Mouse (Mus musculus) CH12.LX (cell line): ENCODE results near the gene Fzd5. TPM values are rescaled to one million over a fixed set of nuclear protein-coding genes. Genes with fewer than 3 reads are reported as not detected.

Source experiments
- DNase-seq: peaks from one replicate; pipeline ENCODE4 v3.0.0-alpha.2; 2013; ENCODE audit errors: extremely low read depth
- H3K27ac ChIP-seq: 2 replicates; pipeline ENCODE4 v1.5.1; 2012; ENCODE audit warnings: low read depth, mild to moderate bottlenecking, control low read depth, moderate library complexity; ENCODE audit not compliant: insufficient read depth
- H3K27me3 ChIP-seq: replicated peaks from 2 replicates; pipeline ENCODE3; 2012; ENCODE audit warnings: inconsistent platforms
- H3K36me3 ChIP-seq, 2 experiments: replicated peaks in 1 of 2; 2 replicates each; pipeline versions ENCODE3 to v1.6.1; 2012; ENCODE audit warnings: inconsistent platforms in 1 of 2, low read length in 1 of 2, mild to moderate bottlenecking in 1 of 2, mixed read lengths in 1 of 2, moderate library complexity in 1 of 2; ENCODE audit not compliant: control insufficient read depth in 1 of 2, insufficient read depth in 1 of 2
- H3K4me1 ChIP-seq, 2 experiments: 2 replicates each; pipeline ENCODE4 v1.6.1; 2012; ENCODE audit warnings: inconsistent platforms in 1 of 2, moderate library complexity in 1 of 2; ENCODE audit not compliant: insufficient read depth in 2 of 2, control insufficient read depth in 1 of 2
- H3K4me2 ChIP-seq: 2 replicates; pipeline ENCODE4 v1.6.1; 2012; ENCODE audit warnings: low read depth, mild to moderate bottlenecking, control low read depth; ENCODE audit not compliant: poor library complexity, insufficient read depth, severe bottlenecking
- H3K4me3 ChIP-seq, 3 experiments: fragments of 150-350 bp in 1 of 3; sonication (generic) in 1 of 3; replicated peaks in 1 of 3; 2 replicates each; pipeline versions ENCODE3 to v1.5.1; 2011 to 2012; ENCODE audit warnings: low read depth in 2 of 3, low read length in 2 of 3, mild to moderate bottlenecking in 2 of 3, moderate library complexity in 2 of 3, control low read depth in 1 of 3, improper control_type of control experiment in 1 of 3, inconsistent platforms in 1 of 3, mixed read lengths in 1 of 3; ENCODE audit not compliant: poor library complexity in 1 of 3
- H3K79me2 ChIP-seq: replicated peaks from 2 replicates; pipeline ENCODE4 v1.6.1; 2012; ENCODE audit warnings: mild to moderate bottlenecking, moderate library complexity; ENCODE audit not compliant: control insufficient read depth, poor library complexity, insufficient read depth, severe bottlenecking; ENCODE audit errors: extremely low read depth
- H3K9ac ChIP-seq: 2 replicates; pipeline ENCODE4 v1.6.1; 2012; ENCODE audit warnings: low read depth, mild to moderate bottlenecking, control low read depth, moderate library complexity; ENCODE audit not compliant: insufficient read depth
- H3K9me3 ChIP-seq: replicated peaks from 2 replicates; pipeline ENCODE3; 2012; ENCODE audit warnings: low read length, inconsistent platforms, mixed read lengths
- CHD2 ChIP-seq: IDR thresholded peaks from 2 replicates; pipeline ENCODE4 v1.6.1; 2011; ENCODE audit warnings: low read length, improper control_type of control experiment
- CTCF ChIP-seq, 2 experiments: IDR thresholded peaks in 1 of 2; conservative IDR thresholded peaks in 1 of 2; 2 replicates each; pipeline ENCODE4 v1.5.1; 2011 to 2012; ENCODE audit warnings: low read depth in 2 of 2, low read length in 2 of 2, improper control_type of control experiment in 1 of 2, inconsistent platforms in 1 of 2, mild to moderate bottlenecking in 1 of 2, moderate library complexity in 1 of 2
- E2F4 ChIP-seq: IDR thresholded peaks from 2 replicates; pipeline ENCODE4 v1.6.1; 2011; ENCODE audit warnings: low read depth, low read length, improper control_type of control experiment; ENCODE audit not compliant: insufficient replicate concordance
- ELF1 ChIP-seq: IDR thresholded peaks from 2 replicates; pipeline ENCODE4 v1.6.1; 2014; ENCODE audit warnings: low read depth, mild to moderate bottlenecking, inconsistent platforms, low read length, improper control_type of control experiment
- GABPA ChIP-seq: IDR thresholded peaks from 2 replicates; pipeline ENCODE4 v1.6.1; 2012; ENCODE audit warnings: low read depth, low read length, improper control_type of control experiment, inconsistent platforms; ENCODE audit not compliant: insufficient replicate concordance
- HCFC1 ChIP-seq: IDR thresholded peaks from 2 replicates; pipeline ENCODE4 v1.6.1; 2012; ENCODE audit warnings: low read depth, mild to moderate bottlenecking, inconsistent platforms, low read length, improper control_type of control experiment
- JUND ChIP-seq: conservative IDR thresholded peaks from 2 replicates; pipeline ENCODE4 v1.6.1; 2011; ENCODE audit warnings: low read depth, low read length, improper control_type of control experiment
- MEF2A ChIP-seq: IDR thresholded peaks from 2 replicates; pipeline ENCODE4 v1.6.1; 2014; ENCODE audit warnings: low read depth, mild to moderate bottlenecking, inconsistent platforms, low read length, improper control_type of control experiment, borderline replicate concordance
- MYC ChIP-seq: IDR thresholded peaks from 2 replicates; pipeline ENCODE4 v1.6.1; 2011; ENCODE audit warnings: low read depth, mild to moderate bottlenecking, improper control_type of control experiment, low read length
- POLR2A ChIP-seq: IDR thresholded peaks from 2 replicates; pipeline ENCODE4 v1.6.1; 2011; ENCODE audit warnings: low read depth, mild to moderate bottlenecking, improper control_type of control experiment, low read length
- RAD21 ChIP-seq: IDR thresholded peaks from 2 replicates; pipeline ENCODE4 v1.6.1; 2011; ENCODE audit warnings: low read depth, mild to moderate bottlenecking, low read length, improper control_type of control experiment, moderate library complexity
- RCOR1 ChIP-seq: conservative IDR thresholded peaks from 2 replicates; pipeline ENCODE4 v1.6.1; 2012; ENCODE audit warnings: low read depth, mild to moderate bottlenecking, inconsistent platforms, low read length, improper control_type of control experiment
- SMC3 ChIP-seq: IDR thresholded peaks from 2 replicates; pipeline ENCODE4 v1.6.1; 2011; ENCODE audit warnings: low read depth, low read length, improper control_type of control experiment
- TBP ChIP-seq: conservative IDR thresholded peaks from 2 replicates; pipeline ENCODE4 v1.6.1; 2011; ENCODE audit warnings: low read depth, low read length, improper control_type of control experiment
- TCF12 ChIP-seq: IDR thresholded peaks from 2 replicates; pipeline ENCODE4 v1.6.1; 2014; ENCODE audit warnings: low read depth, mild to moderate bottlenecking, inconsistent platforms, low read length, improper control_type of control experiment
- USF1 ChIP-seq: IDR thresholded peaks from 2 replicates; pipeline ENCODE4 v1.6.1; 2014; ENCODE audit warnings: low read depth, mild to moderate bottlenecking, inconsistent platforms, low read length, improper control_type of control experiment
- USF2 ChIP-seq: conservative IDR thresholded peaks from 2 replicates; pipeline ENCODE4 v1.6.1; 2011; ENCODE audit warnings: low read depth, low read length, improper control_type of control experiment
- ZC3H11A ChIP-seq: IDR thresholded peaks from 2 replicates; pipeline ENCODE4 v1.6.1; 2012; ENCODE audit warnings: low read depth, mild to moderate bottlenecking, inconsistent platforms, low read length, improper control_type of control experiment
- ZKSCAN1 ChIP-seq: IDR thresholded peaks from 2 replicates; pipeline ENCODE4 v1.6.1; 2012; ENCODE audit warnings: low read depth, inconsistent platforms, low read length, improper control_type of control experiment, borderline replicate concordance
- ZMIZ1 ChIP-seq: IDR thresholded peaks from 2 replicates; pipeline ENCODE4 v1.6.1; 2012; ENCODE audit warnings: low read depth, mild to moderate bottlenecking, inconsistent platforms, low read length, improper control_type of control experiment
- ZNF384 ChIP-seq: IDR thresholded peaks from 2 replicates; pipeline ENCODE4 v1.6.1; 2012; ENCODE audit warnings: low read depth, low read length, improper control_type of control experiment, inconsistent platforms
- dilution Hi-C: fragments of 300-500 bp; cut with MboI; formaldehyde crosslinking; loops from 2 replicates; pipeline ENCODE4 v1.14.3; 2020; ENCODE audit warnings: low sequenced_read_pairs; ENCODE audit not compliant: extremely low pct_unique_long_range_greater_than_20kb, extremely low pct_ligation_motif_present
- in situ Hi-C: fragments of 300-500 bp; cut with MboI; formaldehyde crosslinking; loops from 3 replicates; pipeline ENCODE4 v1.14.3; 2019; ENCODE audit warnings: low sequenced_read_pairs, low pct_ligation_motif_present, low pct_unique_long_range_greater_than_20kb, mixed read lengths
- polyA plus RNA-seq: library from polyadenylated mRNA; unstranded; fragments of >175 nt; gene quantifications from 2 replicates; pipeline ENCODE4 v1.2.1, GENCODE M21; 2012; ENCODE audit warnings: low read depth; ENCODE audit not compliant: insufficient read length
- total RNA-seq, 2 experiments: library from RNA; depleted of rRNA; stranded (reverse); fragments of 300-350 nt in 1 of 2; fragments of >200 nt in 1 of 2; gene quantifications; 2 replicates each; pipeline ENCODE4 v1.2.3; 2012 to 2014

Fzd5 gene
- total and polyA plus RNA-seq, 3 experiments, result 0.40 to 1.1 (median 0.47) TPM

GRCm38 (mm10) chr1:64735781-64736680 is 1.5 kb downstream of the Fzd5 start:
- Histone ChIP-seq H3K9ac (no peak overlapping the region), H3K27ac (no peak overlapping the region), H3K4me1 (peaks cover 6% of the 10 kb centered on the region in 2 experiments; a peak in 3 of 4 replicates), H3K4me3 (peak overlapping the region in 1 of 3 experiments; percentile 14), H3K4me2 (peak overlapping the region; percentile 91; the same call in 1 of the 2 replicates), H3K36me3 (peaks cover 0 to 18% of the 10 kb centered on the region in 2 experiments), H3K9me3 (peaks cover 14% of the 10 kb centered on the region), H3K27me3 (peaks cover 1% of the 10 kb centered on the region), H3K79me2 (no peaks in the 10 kb centered on the region)
- in situ Hi-C loops, result no loop called here
- TF ChIP-seq SMC3 (no peak), MEF2A (no peak), GABPA (no peak), ZNF384 (no peak), TBP (no peak), HCFC1 (no peak)
- DNase-seq, result no peak
- dilution Hi-C loops, result no loop called here

- TF ChIP-seq GABPA (no peak), RAD21 (no peak), MYC (no peak), RCOR1 (no peak), JUND (no peak), ZC3H11A (no peak), ZKSCAN1 (no peak), POLR2A (no peak), TCF12 (no peak), CTCF (conservative IDR thresholded peaks at IDR 0.05 in 1 of 2, IDR thresholded peaks at IDR 0.05 in 1 of 2; ENCODE audit: low read depth in 2 of 2, low read length in 2 of 2) (no peak), E2F4 (no peak), ZMIZ1 (no peak), USF1 (no peak), USF2 (no peak), ELF1 (no peak), CHD2 (no peak)
- in situ Hi-C loops, result no loop called here
- H3K36me3 ChIP-seq, result peaks cover 0 to 18% of the 10 kb centered on the region in 2 experiments
- H3K79me2 ChIP-seq, result no peaks in the 10 kb centered on the region
- dilution Hi-C loops, result no loop called here
- no peak overlapping the region for H3K9ac ChIP-seq
- H3K27ac ChIP-seq, result no peak overlapping the region
- H3K4me2 ChIP-seq, result no peak overlapping the region
- H3K4me1 ChIP-seq, result peaks cover 6% of the 10 kb centered on the region in 2 experiments; a peak in 3 of 4 replicates
- H3K27me3 ChIP-seq, result peaks cover 1% of the 10 kb centered on the region
- no peak overlapping the region for H3K4me3 ChIP-seq
- DNase-seq, result no peak
- H3K9me3 ChIP-seq, result peaks cover 14% of the 10 kb centered on the region
These were observed 2.5 kb downstream of the Fzd5 start for GRCm38 (mm10) chr1:64734771-64735750.
